Mouse (Mus musculus) heart, postnatal 0 days (tissue): ENCODE results near the gene Eef1g. TPM values are rescaled to one million over a fixed set of nuclear protein-coding genes. Genes with fewer than 3 reads are reported as not detected.

Experiments used
- ATAC-seq: fragments of 200-750 bp; cut with Nextera tagmentation; 2 replicates; pipeline ENCODE4 v1.8.0; 2017; ENCODE audit warnings: low read depth, moderate number of reproducible peaks, moderate library complexity; ENCODE audit not compliant: insufficient read depth
- DNase-seq: peaks from one replicate; pipeline ENCODE4 v3.0.0-alpha.2; 2016; ENCODE audit warnings: low spot score
- H3K27ac ChIP-seq: fragments of 300-500 bp; sonication (generic); 2 replicates; pipeline ENCODE4 v1.5.1; 2014; ENCODE audit warnings: low read depth, mild to moderate bottlenecking
- H3K27me3 ChIP-seq: fragments of 300-500 bp; sonication (generic); 2 replicates; pipeline ENCODE4 v1.6.1; 2014; ENCODE audit warnings: low read length, mixed read lengths; ENCODE audit not compliant: control insufficient read depth, insufficient read depth
- H3K36me3 ChIP-seq: fragments of 300-500 bp; sonication (generic); replicated peaks from 2 replicates; pipeline ENCODE4 v1.6.1; 2014; ENCODE audit warnings: low read length, mixed read lengths; ENCODE audit not compliant: control insufficient read depth, insufficient read depth
- H3K4me1 ChIP-seq: fragments of 300-500 bp; sonication (generic); 2 replicates; pipeline ENCODE4 v1.6.1; 2014; ENCODE audit warnings: antibody characterized with exemption; ENCODE audit not compliant: control insufficient read depth, insufficient read depth
- H3K4me2 ChIP-seq: fragments of 300-500 bp; sonication (generic); 2 replicates; pipeline ENCODE4 v1.6.1; 2014; ENCODE audit warnings: low read depth, mild to moderate bottlenecking, low read length, moderate library complexity
- H3K4me3 ChIP-seq: fragments of 300-500 bp; sonication (generic); 2 replicates; pipeline ENCODE4 v1.5.1; 2014; ENCODE audit warnings: low read depth, low read length
- H3K9ac ChIP-seq: fragments of 300-500 bp; sonication (generic); replicated peaks from 2 replicates; pipeline ENCODE4 v1.6.1; 2014; ENCODE audit warnings: low read depth, low read length, mixed read lengths
- H3K9me3 ChIP-seq: fragments of 300-500 bp; sonication (generic); replicated peaks from 2 replicates; pipeline ENCODE4 v1.6.1; 2016; ENCODE audit warnings: low read length; ENCODE audit not compliant: control insufficient read depth
- CTCF ChIP-seq: IDR thresholded peaks from 2 replicates; pipeline ENCODE4 v1.5.1; 2016; ENCODE audit warnings: antibody characterized with exemption, control low read depth, low read depth
- EP300 ChIP-seq: IDR thresholded peaks from 2 replicates; pipeline ENCODE4 v1.6.1; 2016; ENCODE audit warnings: antibody characterized with exemption, low read depth
- WGBS: fragments of 180-500 bp; shearing (Covaris S2); extraction: QIAGEN DNeasy Blood & Tissue Kit; methylation state at CpG from one replicate; pipeline ENCODE4 v1.1.7; 2014; 5-methylcytosine and 5-hydroxymethylcytosine counted together
- polyA plus RNA-seq: library from polyadenylated mRNA; unstranded; fragments of >200 nt; fragmentation: Nextera tagmentation; extraction: Ambion mirVana; gene quantifications from 2 replicates; pipeline ENCODE4 v1.2.1, GENCODE M21; 2015
- total RNA-seq: library from RNA; depleted of rRNA; stranded (reverse); fragments of >200 nt; gene quantifications from 2 replicates; pipeline ENCODE4 v1.2.3, GENCODE M21; 2014; ENCODE audit warnings: low replicate concordance

Gene Eef1g
- total and polyA plus RNA-seq, 2 experiments from 2014 or later, result 173 to 439 TPM

GRCm38 (mm10) chr19:8945251-8945650 is 21.6 kb upstream of the Eef1g start:
- Histone ChIP-seq H3K27ac (peak overlapping the region; percentile 36; the same call in 1 of the 2 replicates), H3K27me3 (no peaks in the 10 kb centered on the region), H3K9me3 (no peaks in the 10 kb centered on the region), H3K9ac (0 out of 2 replicates have a peak overlapping the region, but pooled peaks have one; percentile 14), H3K4me1 (peaks cover 20% of the 10 kb centered on the region; the same call in 1 of the 2 replicates), H3K4me2 (peak overlapping the region; percentile 24), H3K36me3 (peaks cover 43% of the 10 kb centered on the region), H3K4me3 (0 out of 2 replicates have a peak overlapping the region, but pooled peaks have one; percentile 10)
- ATAC-seq, result no peak
- DNase-seq, result no peak
- TF ChIP-seq CTCF (no peak), EP300 (no peak)
- WGBS, result 56% methylated on average over 6 of the region's 6 CpGs

- H3K9ac ChIP-seq, result no peak overlapping the region
- DNase-seq, result no peak
- TF ChIP-seq CTCF (no peak), EP300 (no peak)
- no peak for ATAC-seq
- no peak overlapping the region for H3K27ac ChIP-seq
- peaks cover 59% of the 10 kb centered on the region for H3K36me3 ChIP-seq
- H3K9me3 ChIP-seq, result no peaks in the 10 kb centered on the region
- H3K4me2 ChIP-seq, result no peak overlapping the region
- H3K4me1 ChIP-seq, result peaks cover 20% of the 10 kb centered on the region; the same call in 1 of the 2 replicates
- H3K4me3 ChIP-seq, result no peak overlapping the region
- H3K27me3 ChIP-seq, result no peaks in the 10 kb centered on the region
- 70% methylated on average over 7 of the region's 7 CpGs for WGBS
Measured at GRCm38 (mm10) chr19:8946929-8947328, 19.9 kb upstream of the Eef1g start.

GRCm38 (mm10) chr19:8950190-8950589 is 16.7 kb upstream of the Eef1g start:
- DNase-seq (no peak), ATAC-seq (no peak)
- Histone ChIP-seq H3K27ac (no peak overlapping the region), H3K27me3 (no peaks in the 10 kb centered on the region), H3K36me3 (peaks cover 60% of the 10 kb centered on the region), H3K9me3 (no peaks in the 10 kb centered on the region), H3K4me1 (peaks cover 6% of the 10 kb centered on the region; the same call in 1 of the 2 replicates), H3K4me3 (no peak overlapping the region), H3K4me2 (no peak overlapping the region), H3K9ac (no peak overlapping the region)
- 83% methylated on average over 5 of the region's 5 CpGs for WGBS
- TF ChIP-seq CTCF (no peak), EP300 (no peak)

DNA sequence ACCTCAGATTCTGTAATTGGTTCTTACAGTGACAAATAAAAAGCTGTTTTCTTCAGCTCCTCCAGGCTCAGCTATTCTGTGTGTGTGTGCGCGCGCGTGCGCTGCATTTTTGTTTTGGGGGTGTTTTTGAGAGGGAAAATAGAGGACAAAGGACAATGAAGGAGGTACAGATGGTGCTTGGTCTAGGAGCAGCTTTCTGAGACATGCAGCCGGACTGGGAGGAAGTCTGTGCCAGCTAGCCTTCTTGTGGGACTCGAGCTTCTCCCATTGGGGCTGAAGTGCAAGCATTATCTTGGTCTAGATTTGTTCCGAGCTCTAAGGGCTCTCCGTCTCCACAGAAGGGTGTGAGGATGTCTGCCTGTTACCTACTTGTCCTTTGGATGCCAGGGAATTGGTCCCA is 14.6 kb upstream of the Eef1g start:
- Histone ChIP-seq H3K4me1 (peaks cover 6% of the 10 kb centered on the region; the same call in 1 of the 2 replicates), H3K4me2 (no peak overlapping the region), H3K9me3 (no peaks in the 10 kb centered on the region), H3K27ac (no peak overlapping the region), H3K9ac (no peak overlapping the region), H3K36me3 (peaks cover 55% of the 10 kb centered on the region), H3K27me3 (no peaks in the 10 kb centered on the region), H3K4me3 (no peak overlapping the region)
- no peak for ATAC-seq
- no peak for TF ChIP-seq CTCF
- no peak for TF ChIP-seq EP300
- WGBS, result 84% methylated on average over 9 of the region's 9 CpGs
- DNase-seq, result no peak

- H3K27me3 ChIP-seq, result no peaks in the 10 kb centered on the region
- peaks cover 6% of the 10 kb centered on the region; the same call in 1 of the 2 replicates for H3K4me1 ChIP-seq
- WGBS, result under 1% methylated on average over 46 of the region's 46 CpGs
- H3K4me3 ChIP-seq, result peak within 1 kb of the TSS; percentile 79
- ATAC-seq (peak; percentile 96), DNase-seq (peak; percentile 97)
- TF ChIP-seq EP300 (peak; percentile 73), CTCF (no peak)
- H3K9ac ChIP-seq, result peak within 1 kb of the TSS; percentile 69
- peak within 1 kb of the TSS; percentile 69 for H3K27ac ChIP-seq
- peak within 1 kb of the TSS; percentile 79 for H3K4me2 ChIP-seq
- no peaks in the 10 kb centered on the region for H3K9me3 ChIP-seq
- peaks cover 48% of the 10 kb centered on the region for H3K36me3 ChIP-seq
Measured at GRCm38 (mm10) chr19:8953135-8954039, 13.5 kb upstream of the Eef1g start, which contains the start of gene Tut1. TSS of gene Tut1 (plus strand) at chr19:8953847.
